Mouse (Mus musculus): Measurements from ENCODE around the gene Terb2. TPM values are rescaled to one million over a fixed set of nuclear protein-coding genes. Genes with fewer than 3 reads are reported as not detected.

Terb2 gene
- polyA plus RNA-seq, 1 experiment from 2014 or later: not detected

DNA sequence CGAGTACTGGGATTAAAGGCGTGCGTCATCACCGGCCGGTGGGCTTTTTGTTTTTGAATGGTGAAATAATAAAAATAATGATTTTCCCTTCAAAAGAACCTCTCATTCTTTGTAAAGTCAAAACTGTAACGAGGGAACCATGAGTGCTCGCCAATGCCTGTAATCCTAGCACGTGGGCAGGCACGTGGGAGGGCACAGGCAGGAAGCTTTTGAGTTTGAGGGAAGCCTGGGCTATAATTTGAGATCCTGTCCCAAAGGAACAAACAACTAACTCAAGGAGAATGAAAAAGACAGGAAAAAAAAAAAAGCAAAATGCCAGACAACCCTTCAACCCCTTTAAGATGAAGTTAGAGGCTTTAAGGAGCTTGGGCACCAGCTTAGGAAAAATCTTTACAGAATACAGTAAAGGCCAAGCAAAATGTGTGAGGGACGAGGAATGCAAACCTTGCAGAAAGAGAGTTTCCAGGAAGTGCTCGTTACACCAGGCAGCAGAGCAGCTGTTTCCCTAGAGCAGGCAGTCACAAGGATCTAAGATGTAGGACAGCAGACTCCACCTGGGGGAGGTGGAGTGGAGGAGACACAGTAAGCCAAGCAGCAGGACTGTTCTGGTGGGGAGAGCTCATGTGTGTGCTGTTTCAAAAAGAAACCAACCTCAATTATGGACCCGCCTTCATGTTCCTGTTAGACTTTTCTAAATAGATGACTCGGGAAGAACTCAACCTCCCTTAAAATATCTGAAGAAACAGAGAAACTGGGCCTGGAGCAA is 22.5 kb upstream of the Terb2 start:
- Histone ChIP-seq H3K4me2 (replicated peaks) (no peak overlapping the region), H3K4me1 (no peaks in the 10 kb centered on the region), H3K4me3 (no peak overlapping the region), H3K9ac (no peak overlapping the region), H3K27ac (no peak overlapping the region), H3K36me3 (no peaks in the 10 kb centered on the region), H3K9me3 (no peaks in the 10 kb centered on the region), H3K27me3 (no peaks in the 10 kb centered on the region)
- WGBS: 66% methylated on average over 13 of the region's 13 CpGs
- no peak for ATAC-seq (ENCODE audit: insufficient number of reproducible peaks, insufficient read depth, low FRiP score, low TSS enrichment)

DNA sequence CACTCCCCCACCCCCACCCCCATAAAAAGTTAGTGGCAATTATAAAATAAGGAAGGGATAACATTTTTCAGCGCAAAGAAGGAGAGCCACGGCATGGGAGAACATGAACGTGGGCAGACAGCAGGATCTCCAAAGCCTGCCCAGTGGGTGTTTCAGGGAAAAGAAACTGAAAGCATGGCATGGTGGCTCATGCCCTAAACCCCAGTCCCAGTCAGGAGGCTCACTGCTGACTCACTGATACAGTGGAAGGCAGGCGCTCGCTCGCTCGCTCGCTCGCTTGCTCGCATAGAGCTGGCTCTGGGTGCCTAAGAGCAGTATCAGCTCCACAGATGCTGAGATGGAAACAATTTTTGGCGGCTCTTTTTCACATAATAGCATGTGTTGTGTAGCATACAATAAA is 21.8 kb upstream of the Terb2 start:
- Histone ChIP-seq H3K4me2 (replicated peaks) (no peak overlapping the region), H3K9me3 (no peaks in the 10 kb centered on the region), H3K4me3 (no peak overlapping the region), H3K36me3 (no peaks in the 10 kb centered on the region), H3K4me1 (no peaks in the 10 kb centered on the region), H3K27me3 (no peaks in the 10 kb centered on the region), H3K27ac (no peak overlapping the region), H3K9ac (no peak overlapping the region)
- no peak for ATAC-seq (ENCODE audit: insufficient number of reproducible peaks, insufficient read depth, low FRiP score, low TSS enrichment)
- 86% methylated on average over 11 of the region's 11 CpGs for WGBS

DNA sequence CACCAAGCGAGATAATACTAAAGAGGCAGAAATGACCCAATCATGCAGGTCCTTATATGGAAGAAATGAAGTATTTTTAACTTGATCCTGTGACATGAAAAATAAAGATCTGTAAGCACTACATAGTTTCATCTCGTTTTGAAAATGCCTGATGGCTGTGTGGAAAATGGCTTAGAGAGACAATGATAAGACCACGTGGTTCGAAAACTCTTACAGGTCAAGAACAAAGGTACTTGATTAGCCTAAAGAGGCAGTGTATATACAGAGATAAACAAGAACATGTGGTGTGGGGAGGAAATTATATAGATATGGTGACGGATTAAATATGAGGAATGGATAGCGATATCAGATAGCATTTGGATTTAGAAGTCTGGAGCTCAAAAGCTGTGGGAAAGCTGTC is 14.8 kb upstream of the Terb2 start:
- no peaks in the 10 kb centered on the region for H3K4me1 ChIP-seq
- no peaks in the 10 kb centered on the region for H3K36me3 ChIP-seq
- no peak overlapping the region for H3K4me2 ChIP-seq (replicated peaks)
- 78% methylated on average over 6 of the region's 6 CpGs for WGBS
- H3K27ac ChIP-seq: no peak overlapping the region
- no peaks in the 10 kb centered on the region for H3K27me3 ChIP-seq
- H3K9ac ChIP-seq: no peak overlapping the region
- H3K9me3 ChIP-seq: no peaks in the 10 kb centered on the region
- no peak overlapping the region for H3K4me3 ChIP-seq
- ATAC-seq (ENCODE audit: insufficient number of reproducible peaks, insufficient read depth, low FRiP score, low TSS enrichment): no peak

GRCm38 (mm10) chr2:122172188-122172587 is 13.9 kb upstream of the Terb2 start:
- Histone ChIP-seq H3K9me3 (no peaks in the 10 kb centered on the region), H3K9ac (no peak overlapping the region), H3K36me3 (no peaks in the 10 kb centered on the region), H3K27me3 (no peaks in the 10 kb centered on the region), H3K4me2 (replicated peaks) (no peak overlapping the region), H3K27ac (no peak overlapping the region), H3K4me1 (no peaks in the 10 kb centered on the region), H3K4me3 (no peak overlapping the region)
- ATAC-seq (ENCODE audit: insufficient number of reproducible peaks, insufficient read depth, low FRiP score, low TSS enrichment): no peak
- WGBS: 94% methylated on average over 2 of the region's 2 CpGs

- no peak overlapping the region for H3K9ac ChIP-seq
- no peak for ATAC-seq (ENCODE audit: insufficient number of reproducible peaks, insufficient read depth, low FRiP score, low TSS enrichment)
- H3K36me3 ChIP-seq: no peaks in the 10 kb centered on the region
- no peaks in the 10 kb centered on the region for H3K4me1 ChIP-seq
- no peak overlapping the region for H3K27ac ChIP-seq
- WGBS: 80% methylated on average over 8 of the region's 8 CpGs
- H3K4me2 ChIP-seq (replicated peaks): no peak overlapping the region
- H3K9me3 ChIP-seq: no peaks in the 10 kb centered on the region
- H3K27me3 ChIP-seq: no peaks in the 10 kb centered on the region
- no peak overlapping the region for H3K4me3 ChIP-seq
Measured at GRCm38 (mm10) chr2:122180051-122180822, 5.8 kb upstream of the Terb2 start.

DNA sequence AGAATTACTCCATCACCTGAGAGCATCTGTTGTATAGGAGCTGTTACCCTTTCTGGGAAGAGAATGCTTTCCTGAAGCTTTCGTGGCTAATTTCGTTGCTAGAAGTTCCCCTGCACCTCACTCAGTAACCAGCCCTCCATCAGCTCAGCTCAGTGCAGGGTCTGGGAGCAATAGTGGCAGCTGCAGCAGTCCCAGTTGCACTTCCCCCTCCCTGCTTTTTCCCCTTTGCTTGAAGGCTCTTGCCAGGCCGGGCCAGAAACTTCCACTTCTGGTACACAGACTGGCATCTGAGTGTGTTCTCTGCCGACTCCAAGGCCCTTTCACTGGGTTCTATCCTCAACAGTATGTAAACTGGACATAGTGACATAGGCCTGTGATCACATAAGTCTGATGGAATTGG is 986 bp upstream of the Terb2 start:
- Histone ChIP-seq H3K4me1 (no peaks in the 10 kb centered on the region), H3K36me3 (no peaks in the 10 kb centered on the region), H3K27me3 (no peaks in the 10 kb centered on the region), H3K4me3 (no peak overlapping the region), H3K9me3 (no peaks in the 10 kb centered on the region), H3K4me2 (replicated peaks) (no peak overlapping the region), H3K9ac (no peak overlapping the region), H3K27ac (no peak overlapping the region)
- no peak for ATAC-seq (ENCODE audit: insufficient number of reproducible peaks, insufficient read depth, low FRiP score, low TSS enrichment)
- 91% methylated on average over 4 of the region's 4 CpGs for WGBS

DNA sequence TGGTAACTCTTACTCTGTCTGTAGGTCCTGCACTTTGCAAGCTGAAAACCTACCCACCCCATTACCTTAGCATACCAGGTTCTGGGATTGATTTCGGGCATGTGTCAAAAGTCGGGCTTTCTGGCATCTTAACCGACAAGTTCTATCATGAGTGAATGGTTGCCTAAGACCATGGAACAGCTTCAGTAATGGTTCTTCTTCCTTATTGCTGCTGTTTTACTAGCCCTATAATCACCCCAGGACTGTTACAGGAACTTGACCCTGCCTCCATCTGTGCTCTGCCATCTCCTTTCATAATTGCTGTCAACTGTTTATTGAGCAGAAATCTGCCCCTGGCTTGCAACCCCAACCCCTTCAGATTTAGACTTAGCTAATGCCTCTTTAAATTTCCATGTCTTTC is 679 bp downstream of the Terb2 start:
- WGBS: 88% methylated on average over 3 of the region's 3 CpGs
- Histone ChIP-seq H3K4me3 (no peak overlapping the region), H3K9ac (no peak overlapping the region), H3K9me3 (no peaks in the 10 kb centered on the region), H3K27me3 (no peaks in the 10 kb centered on the region), H3K4me2 (replicated peaks) (no peak overlapping the region), H3K27ac (no peak overlapping the region), H3K36me3 (no peaks in the 10 kb centered on the region), H3K4me1 (no peaks in the 10 kb centered on the region)
- ATAC-seq (ENCODE audit: insufficient number of reproducible peaks, insufficient read depth, low FRiP score, low TSS enrichment): no peak

GRCm38 (mm10) chr2:122191849-122192248 is 5.8 kb downstream of the Terb2 start:
- no peaks in the 10 kb centered on the region for H3K4me1 ChIP-seq
- no peaks in the 10 kb centered on the region for H3K27me3 ChIP-seq
- no peak overlapping the region for H3K27ac ChIP-seq
- no peak for ATAC-seq (ENCODE audit: insufficient number of reproducible peaks, insufficient read depth, low FRiP score, low TSS enrichment)
- no peak overlapping the region for H3K4me3 ChIP-seq
- no peak overlapping the region for H3K9ac ChIP-seq
- H3K9me3 ChIP-seq: no peaks in the 10 kb centered on the region
- no peaks in the 10 kb centered on the region for H3K36me3 ChIP-seq
- no peak overlapping the region for H3K4me2 ChIP-seq (replicated peaks)
- WGBS: 82% methylated on average over 3 of the region's 3 CpGs

DNA sequence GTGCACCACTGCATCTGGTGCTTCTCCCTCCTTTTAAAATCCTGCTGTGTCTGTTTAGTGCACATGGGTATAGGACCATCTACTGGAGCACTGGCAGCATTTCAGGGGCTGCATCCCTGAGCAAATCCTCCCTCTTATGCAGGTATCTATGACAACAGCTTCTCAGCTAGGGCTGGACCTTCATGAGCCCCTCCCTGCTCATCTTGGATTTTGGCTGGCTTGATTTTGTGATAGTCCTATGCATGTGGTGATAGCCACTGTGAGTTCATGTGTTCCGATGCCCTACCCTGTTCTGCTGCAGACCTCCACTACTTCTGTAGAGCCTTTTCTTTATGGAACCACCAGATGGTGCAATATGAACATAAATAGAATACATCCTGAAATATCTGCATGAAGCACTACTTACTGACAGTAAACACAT is 8.4 kb downstream of the Terb2 start:
- no peak for ATAC-seq (ENCODE audit: insufficient number of reproducible peaks, insufficient read depth, low FRiP score, low TSS enrichment)
- Histone ChIP-seq H3K4me2 (replicated peaks) (no peak overlapping the region), H3K4me1 (no peaks in the 10 kb centered on the region), H3K9ac (no peak overlapping the region), H3K27ac (no peak overlapping the region), H3K4me3 (no peak overlapping the region), H3K36me3 (no peaks in the 10 kb centered on the region), H3K9me3 (no peaks in the 10 kb centered on the region), H3K27me3 (no peaks in the 10 kb centered on the region)
- WGBS: 62% methylated on average over 1 of the region's 1 CpGs

DNA sequence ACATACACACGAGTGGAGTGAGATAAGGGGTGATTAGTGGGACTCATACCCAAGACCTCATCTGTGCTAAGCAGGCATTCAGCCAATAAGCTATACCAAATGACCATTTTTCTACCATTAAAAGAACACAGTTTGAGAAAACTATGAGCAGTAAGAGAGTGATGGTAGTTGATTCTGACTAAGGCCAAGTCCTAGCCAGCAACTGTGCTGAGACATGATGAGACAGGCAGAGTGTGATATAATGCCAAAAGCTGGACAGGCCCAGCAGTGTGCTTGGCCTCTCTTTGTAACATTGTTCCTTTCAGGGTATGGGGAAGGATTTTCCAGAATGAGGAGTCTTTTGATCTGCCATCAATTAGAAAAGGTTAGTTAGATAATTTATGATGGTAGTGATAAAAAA is 15.4 kb downstream of the Terb2 start:
- no peaks in the 10 kb centered on the region for H3K36me3 ChIP-seq
- H3K4me1 ChIP-seq: no peaks in the 10 kb centered on the region
- H3K27me3 ChIP-seq: no peaks in the 10 kb centered on the region
- no peak for ATAC-seq (ENCODE audit: insufficient number of reproducible peaks, insufficient read depth, low FRiP score, low TSS enrichment)
- H3K9me3 ChIP-seq: no peaks in the 10 kb centered on the region
- no peak overlapping the region for H3K27ac ChIP-seq
- no peak overlapping the region for H3K4me2 ChIP-seq (replicated peaks)
- H3K4me3 ChIP-seq: no peak overlapping the region
- 86% methylated on average over 1 of the region's 1 CpGs for WGBS
- H3K9ac ChIP-seq: no peak overlapping the region

GRCm38 (mm10) chr2:122206440-122207107 is 20.5 kb downstream of the Terb2 start:
- Histone ChIP-seq H3K27ac (no peak overlapping the region), H3K4me2 (replicated peaks) (no peak overlapping the region), H3K4me3 (no peak overlapping the region), H3K27me3 (no peaks in the 10 kb centered on the region), H3K4me1 (no peaks in the 10 kb centered on the region), H3K9ac (no peak overlapping the region), H3K9me3 (no peaks in the 10 kb centered on the region), H3K36me3 (no peaks in the 10 kb centered on the region)
- WGBS: 61% methylated on average over 2 of the region's 2 CpGs
- ATAC-seq (ENCODE audit: insufficient number of reproducible peaks, insufficient read depth, low FRiP score, low TSS enrichment): no peak

All from embryonic facial prominence, embryonic 12.5 days (tissue).